Mouse (Mus musculus): ENCODE results near the gene Pfn1.

GRCm38 (mm10) chr11:70629557-70629956 lies 24.9 kb downstream of the Pfn1 start:
- TF ChIP-seq POLR2A (IDR thresholded peaks at IDR 0.05; ENCODE audit: insufficient read length, low read depth): no peak
- no peak for TF ChIP-seq MAX (IDR thresholded peaks at IDR 0.05; ENCODE audit: low read depth)
- TF ChIP-seq SRF (IDR thresholded peaks at IDR 0.05; ENCODE audit: control insufficient read depth, insufficient read length, low read depth): no peak
- TF ChIP-seq E2F4 (IDR thresholded peaks at IDR 0.05; ENCODE audit: insufficient read depth): no peak
- TF ChIP-seq TCF12 (IDR thresholded peaks at IDR 0.05; ENCODE audit: insufficient read depth, poor library complexity, severe bottlenecking): no peak

Data from myocyte (in vitro differentiated cells).